Mouse (Mus musculus): ENCODE results near the gene Gjb4. TPM values are rescaled to one million over a fixed set of nuclear protein-coding genes. Genes with fewer than 3 reads are reported as not detected.

Gene Gjb4
- total RNA-seq, 1 experiment from 2014 or later = not detected

DNA sequence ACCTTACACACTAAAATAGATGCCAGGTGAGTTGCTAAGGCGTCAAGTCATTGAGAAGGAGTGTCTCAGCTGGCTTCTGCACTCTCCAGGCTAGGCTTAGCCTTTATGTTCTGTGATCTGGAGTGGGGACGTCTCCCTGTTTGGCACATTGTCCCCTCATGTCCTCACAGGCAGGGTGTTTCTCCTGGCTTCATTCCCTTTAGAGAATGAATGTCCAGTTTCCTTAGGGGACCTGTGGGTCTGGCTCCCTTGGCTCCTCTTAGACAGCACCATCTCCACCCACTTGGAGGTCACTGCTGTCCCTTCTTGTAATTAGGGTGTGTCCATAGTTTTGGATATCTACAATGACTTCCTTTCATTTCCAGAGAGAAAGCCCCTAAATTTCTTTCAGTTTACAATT, 47.0 kb downstream of the Gjb4 start:
- DNase-seq = no peak

GRCm38 (mm10) chr4:127303796-127304195, 50.1 kb downstream of the Gjb4 start:
- DNase-seq = no peak

Other genes starting within 250 kb of the Gjb4 start
- gene Tmem35b, start 230.4 kb downstream of the Gjb4 start, total RNA-seq (2021) = 11.1 and 12.2 TPM in 2 replicates
- gene Dlgap3, start 184.9 kb downstream of the Gjb4 start, total RNA-seq (2021) = 6.7 and 6.8 TPM in 2 replicates
- gene Smim12, start 110.3 kb downstream of the Gjb4 start, total RNA-seq (2021) = 36.3 and 44.5 TPM in 2 replicates
- gene Gja4, start 40.0 kb downstream of the Gjb4 start, total RNA-seq (2021) = 10.0 and 13.2 TPM in 2 replicates
- gene Gjb3, start 23.2 kb downstream of the Gjb4 start, total RNA-seq (2021) = 0.26 TPM in 1 of 2 replicates, not detected in the other
- 0.37 and 0.49 TPM in 2 replicates for gene Gjb5, start 4.1 kb upstream of the Gjb4 start, total RNA-seq (2021)

All from adrenal gland, postnatal 14 days (tissue).